Mouse (Mus musculus) neural tube, embryonic 12.5 days (tissue): ENCODE measurements around the gene St6galnac3. TPM values are rescaled to one million over a fixed set of nuclear protein-coding genes. Genes with fewer than 3 reads are reported as not detected.

Source experiments
- microRNA-seq: library from miRNA; unstranded; fragments of <30 nt; microRNA quantifications from one replicate; pipeline ENCODE4, GENCODE M21; 2017
- polyA plus RNA-seq: library from polyadenylated mRNA; unstranded; fragments of >200 nt; fragmentation: Nextera tagmentation; extraction: Ambion mirVana; gene quantifications from 2 replicates; pipeline ENCODE4 v1.2.1, GENCODE M21; 2016

The St6galnac3 gene
- polyA plus RNA-seq, 1 experiment from 2014 or later: 34.8 TPM

Small RNA genes within 50 kb of the gene (microRNA-seq; reads per million reads assigned to microRNA genes)
- not detected for gene Gm27405

Other genes starting within 250 kb of the St6galnac3 start
- gene Asb17, start 119.0 kb upstream of the St6galnac3 start, polyA plus RNA-seq: 0.14 TPM in 1 of 2 replicates, not detected in the other
- 0.11 and 0.14 TPM in 2 replicates for gene Msh4, start 181.0 kb upstream of the St6galnac3 start, polyA plus RNA-seq
- gene Rabggtb, start 187.8 kb upstream of the St6galnac3 start, polyA plus RNA-seq: 36.8 and 38.4 TPM in 2 replicates
- 50.7 and 56.7 TPM in 2 replicates for gene Acadm, start 219.5 kb upstream of the St6galnac3 start, polyA plus RNA-seq
- 3.2 and 3.8 TPM in 2 replicates for gene Slc44a5, start 248.3 kb upstream of the St6galnac3 start, polyA plus RNA-seq